ENCODE assay signal across 25 mouse cellular contexts in the genomic region with DNA sequence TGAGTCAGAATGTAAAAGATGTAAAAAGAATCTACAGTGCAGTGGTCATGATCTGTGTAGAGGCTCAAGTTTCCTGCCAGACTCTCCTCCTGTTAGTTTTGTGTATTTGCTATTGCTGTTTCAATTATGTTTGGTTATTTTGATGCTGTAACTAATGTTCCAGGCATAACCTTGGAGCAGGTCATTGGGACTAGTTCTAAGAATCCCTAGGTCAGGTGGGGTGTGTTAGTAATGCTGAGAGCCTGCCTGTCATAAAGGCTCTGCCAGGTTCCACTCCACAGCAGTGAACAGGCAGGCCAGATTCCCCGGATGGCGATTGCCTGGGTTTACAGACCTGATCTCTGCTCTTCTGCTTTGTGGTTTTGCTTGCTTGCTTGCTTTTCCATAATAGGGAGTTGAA.
"Had no signal": no experiment of that assay in that cellular context is flagged by ENCODE, and none has a peak within 500 bp of the region (broad histone marks: within the 10 kb centered on the region; RNA-seq: fewer than 3 reads in every experiment).

No protein-coding gene starts in this region.

- ATAC-seq: hindbrain, embryonic 16.5 days; inflammation-experienced regulatory T-cells, adult 6 months; intestine, embryonic 15.5 days; intestine, postnatal 0 days; liver, embryonic 12.5 days had no signal

- H3K9ac ChIP-seq: heart, embryonic 12.5 days; hindbrain, embryonic 12.5 days; hindbrain, embryonic 14.5 days; intestine, embryonic 15.5 days; limb, embryonic 12.5 days; liver, embryonic 12.5 days had no signal

- H3K4me3 ChIP-seq: gastrocnemius, adult 2 months; heart, embryonic 10.5 days; heart, embryonic 12.5 days; hindbrain, embryonic 10.5 days; hindbrain, embryonic 12.5 days; intestine, embryonic 15.5 days; layer of hippocampus, adult 2 months; left cerebral cortex, adult 2 months; limb, embryonic 10.5 days; limb, embryonic 12.5 days; liver, embryonic 12.5 days had no signal

- DNase-seq: gastrocnemius, adult 2 months; gastrocnemius, postnatal 10 days; gastrocnemius, postnatal 25 days; heart, adult 18-20 months; heart, postnatal 10 days; heart, postnatal 4 days; kidney, adult 18-20 months; kidney, adult 8-10 months; kidney, postnatal 10 days; kidney, postnatal 25 days; kidney, postnatal 4 days had no signal

- H3K4me2 ChIP-seq: heart, embryonic 12.5 days; hindbrain, embryonic 12.5 days; hindbrain, embryonic 14.5 days; intestine, embryonic 15.5 days; limb, embryonic 12.5 days; liver, embryonic 12.5 days had no signal

- H3K9me3 ChIP-seq: heart, embryonic 10.5 days; heart, embryonic 12.5 days; hindbrain, embryonic 10.5 days; hindbrain, embryonic 12.5 days; intestine, embryonic 15.5 days; limb, embryonic 10.5 days; limb, embryonic 12.5 days; liver, embryonic 12.5 days had no signal

- H3K27me3 ChIP-seq: heart, embryonic 12.5 days; hindbrain, embryonic 12.5 days; intestine, embryonic 15.5 days; limb, embryonic 12.5 days; liver, embryonic 12.5 days had no signal

- H3K27ac ChIP-seq: gastrocnemius, adult 2 months; heart, embryonic 10.5 days; hindbrain, embryonic 10.5 days; hindbrain, embryonic 12.5 days; hindbrain, embryonic 14.5 days; intestine, embryonic 15.5 days; layer of hippocampus, adult 2 months; left cerebral cortex, adult 2 months; limb, embryonic 10.5 days; limb, embryonic 12.5 days; liver, embryonic 12.5 days had no signal

- H3K4me1 ChIP-seq: heart, embryonic 10.5 days; heart, embryonic 12.5 days; hindbrain, embryonic 10.5 days; hindbrain, embryonic 12.5 days; intestine, embryonic 15.5 days; limb, embryonic 10.5 days; limb, embryonic 12.5 days; liver, embryonic 12.5 days had no signal
